Mouse (Mus musculus): ENCODE measurements around the gene Six4.

DNA sequence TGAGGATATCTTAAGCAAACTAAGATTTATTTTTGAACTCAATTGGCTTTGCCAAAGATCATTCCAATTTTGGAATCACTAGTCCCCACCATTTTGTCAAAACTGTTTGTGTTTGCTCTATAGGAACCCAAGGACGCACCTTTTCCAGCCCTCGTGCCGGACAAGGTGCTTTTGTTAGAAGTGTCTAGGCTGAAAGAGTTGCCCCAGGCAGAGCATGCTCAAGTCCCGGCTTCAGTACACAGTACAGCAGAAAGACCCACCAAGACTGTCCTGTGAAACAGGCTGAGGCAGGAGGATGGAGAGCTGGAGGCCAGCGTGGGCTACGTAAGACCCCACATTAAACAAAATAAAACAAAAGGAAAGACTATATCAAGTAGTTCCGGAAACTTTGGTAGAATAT, 26.2 kb downstream of the Six4 start:
- no peak for TF ChIP-seq POLR2A (IDR thresholded peaks at IDR 0.05; ENCODE audit: low read depth, low read length)
- TF ChIP-seq CTCF (IDR thresholded peaks at IDR 0.05; ENCODE audit: extremely low read depth, insufficient read length, insufficient replicate concordance, low read depth, low read length), result no peak

Measured in small intestine, adult 2 months (tissue).